Mouse (Mus musculus) CD4-positive, CD25-positive, alpha-beta regulatory T cell, adult 2 months (primary cell): ENCODE data around the gene Bglap.
A peak's percentile ranks its signal among the peaks of the same experiment; 100 is the strongest.
"Not testable (repeated sequence)": the region's sequence is repeated elsewhere in the genome, so short reads cannot be mapped to it uniquely, and the experiment has no call there.

Experiments used
- DNase-seq: peaks from one replicate; pipeline ENCODE4 v3.0.0-alpha.2; 2012; ENCODE audit warnings: low read depth, low spot score

Gene Bglap

GRCm38 (mm10) chr3:88393776-88394375 is 9.6 kb upstream of the Bglap start:
- DNase-seq: no peak

- DNase-seq: not testable (repeated sequence)
Observed at GRCm38 (mm10) chr3:88382383-88382782, 1.9 kb downstream of the Bglap start.

- peak; percentile 74 for DNase-seq
Observed at GRCm38 (mm10) chr3:88381389-88382315, 2.6 kb downstream of the Bglap start.

DNA sequence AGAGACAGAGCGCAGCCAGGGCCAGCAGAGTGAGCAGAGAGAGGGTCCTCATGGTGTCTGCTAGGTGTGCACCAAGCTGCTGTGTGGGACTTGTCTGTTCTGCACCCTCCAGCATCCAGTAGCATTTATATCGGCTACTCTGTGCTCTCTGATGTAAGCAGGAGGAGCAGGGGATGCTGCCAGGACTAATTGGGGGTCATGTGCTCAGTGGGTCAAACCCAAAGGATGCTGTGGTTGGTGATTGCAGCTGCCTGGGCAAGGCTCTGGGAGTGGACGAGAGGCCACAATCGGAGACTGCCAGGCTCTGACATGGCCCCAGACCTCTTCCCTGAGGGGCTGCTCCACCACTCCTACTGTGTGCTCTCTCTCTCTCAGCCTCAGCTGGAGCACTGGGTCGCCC is 5.7 kb downstream of the Bglap start, which contains the start of gene Bglap2:
Gene Bglap2, minus strand, starts transcription at position 101 of the 400 bp plus-strand sequence.
- not testable (repeated sequence) for DNase-seq

- not testable (repeated sequence) for DNase-seq
Observed at GRCm38 (mm10) chr3:88376644-88377043, 7.6 kb downstream of the Bglap start.

GRCm38 (mm10) chr3:88375750-88376626 is 8.3 kb downstream of the Bglap start:
- DNase-seq: peak; percentile 68

DNA sequence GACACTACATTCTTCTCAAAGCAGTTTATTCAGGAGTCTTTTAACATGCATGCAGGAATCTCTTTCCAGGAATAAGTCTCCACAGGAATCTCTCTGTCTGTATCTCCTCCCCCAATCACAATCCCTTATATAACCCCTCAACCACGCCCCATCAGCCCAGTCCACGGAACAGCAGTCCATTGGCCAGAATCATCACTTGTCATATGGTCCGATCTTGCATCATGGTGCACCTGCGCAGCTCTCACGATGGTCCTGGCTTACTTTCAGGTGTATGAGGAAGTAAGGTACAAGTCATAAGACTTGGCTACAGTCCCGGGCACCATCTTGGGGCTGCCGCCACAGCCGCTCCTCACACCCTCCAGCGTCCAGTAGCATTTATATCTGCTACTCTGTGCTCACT is 11.6 kb downstream of the Bglap start, which contains the start of gene Bglap3:
Gene Bglap3, minus strand, starts transcription at position 101 of the 400 bp plus-strand sequence.
- DNase-seq: not testable (repeated sequence)

DNA sequence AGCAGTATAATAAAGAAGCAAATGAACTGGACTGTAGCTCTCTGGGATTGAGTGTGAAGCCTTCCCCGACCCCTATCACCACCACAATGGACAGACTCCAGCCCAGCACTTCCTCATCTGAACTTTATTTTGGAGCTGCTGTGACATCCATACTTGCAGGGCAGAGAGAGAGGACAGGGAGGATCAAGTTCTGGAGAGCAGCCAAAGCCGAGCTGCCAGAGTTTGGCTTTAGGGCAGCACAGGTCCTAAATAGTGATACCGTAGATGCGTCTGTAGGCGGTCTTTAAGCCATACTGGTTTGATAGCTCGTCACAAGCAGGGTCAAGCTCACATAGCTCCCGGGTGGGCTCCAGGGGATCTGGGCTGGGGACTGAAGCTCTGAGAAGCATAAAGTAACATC is 15.8 kb downstream of the Bglap start:
- DNase-seq: not testable (repeated sequence)

- not testable (repeated sequence) for DNase-seq
Observed at GRCm38 (mm10) chr3:88367517-88367916, 16.7 kb downstream of the Bglap start.

GRCm38 (mm10) chr3:88366830-88367428 is 17.3 kb downstream of the Bglap start:
- DNase-seq: peak; percentile 60

GRCm38 (mm10) chr3:88365705-88366361 is 18.4 kb downstream of the Bglap start:
- peak; percentile 22 for DNase-seq

- no peak for DNase-seq
Observed at GRCm38 (mm10) chr3:88364337-88364736, 19.9 kb downstream of the Bglap start, which contains the start of gene Paqr6. Paqr6 (plus strand) TSS chr3:88364584.

DNA sequence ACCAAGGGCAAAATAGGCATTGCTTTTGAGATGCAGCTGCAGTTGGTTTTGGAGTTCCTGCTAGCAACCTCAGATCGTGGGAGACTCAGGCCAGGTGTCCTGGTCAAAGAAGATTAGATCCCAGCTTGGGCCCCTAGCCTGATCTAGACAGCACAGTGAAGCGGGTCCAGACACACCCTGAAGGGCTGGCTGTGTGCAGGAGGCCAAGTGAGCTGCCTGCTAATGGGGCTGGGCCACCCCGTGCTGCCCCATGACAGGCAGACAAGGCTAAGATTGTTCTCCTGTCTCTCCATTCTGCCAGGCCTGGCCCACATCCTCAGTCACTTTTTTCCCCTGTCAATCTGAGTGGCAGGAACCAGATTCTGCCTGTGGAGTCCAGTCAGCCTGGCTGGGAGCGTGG is 20.6 kb downstream of the Bglap start:
- no peak for DNase-seq

- DNase-seq: no peak
Observed at GRCm38 (mm10) chr3:88361612-88362313, 22.5 kb downstream of the Bglap start.

- no peak for DNase-seq
Observed at GRCm38 (mm10) chr3:88361096-88361495, 23.2 kb downstream of the Bglap start.

GRCm38 (mm10) chr3:88359989-88360388 is 24.3 kb downstream of the Bglap start:
- no peak for DNase-seq

DNA sequence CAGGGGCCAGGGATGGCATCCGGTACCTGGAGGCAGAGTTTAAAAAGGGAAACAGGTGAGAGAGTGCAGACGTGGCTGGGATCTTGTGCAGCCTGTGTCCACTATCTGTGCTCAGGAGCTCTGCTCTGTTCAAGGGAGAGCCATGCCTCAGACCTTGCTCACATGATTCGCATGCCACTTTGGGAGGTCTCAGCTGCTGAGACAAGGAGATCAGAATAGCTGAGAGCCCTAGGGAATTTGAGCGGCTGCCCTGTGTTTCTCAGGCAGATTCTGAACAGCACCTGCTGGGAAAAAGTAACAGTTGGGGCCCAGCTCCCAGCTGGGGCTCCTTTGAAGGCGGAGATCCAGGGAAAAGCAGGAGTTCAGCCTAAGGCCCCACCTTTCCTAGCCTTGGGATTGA is 24.7 kb downstream of the Bglap start:
- no peak for DNase-seq

GRCm38 (mm10) chr3:88354396-88355165 is 29.7 kb downstream of the Bglap start:
- no peak for DNase-seq

- no peak for DNase-seq
Observed at GRCm38 (mm10) chr3:88352907-88353306, 31.4 kb downstream of the Bglap start.
